Mouse (Mus musculus) right cerebral cortex, postnatal 25 days (tissue): ENCODE results near the gene Tbata.

Experiments
- DNase-seq: peaks from one replicate; pipeline ENCODE4 v3.0.0; 2022

Tbata gene

GRCm38 (mm10) chr10:61167333-61168096 lies 4.2 kb upstream of the Tbata start:
- no peak for DNase-seq

GRCm38 (mm10) chr10:61168393-61168792 lies 3.4 kb upstream of the Tbata start:
- no peak for DNase-seq

DNA sequence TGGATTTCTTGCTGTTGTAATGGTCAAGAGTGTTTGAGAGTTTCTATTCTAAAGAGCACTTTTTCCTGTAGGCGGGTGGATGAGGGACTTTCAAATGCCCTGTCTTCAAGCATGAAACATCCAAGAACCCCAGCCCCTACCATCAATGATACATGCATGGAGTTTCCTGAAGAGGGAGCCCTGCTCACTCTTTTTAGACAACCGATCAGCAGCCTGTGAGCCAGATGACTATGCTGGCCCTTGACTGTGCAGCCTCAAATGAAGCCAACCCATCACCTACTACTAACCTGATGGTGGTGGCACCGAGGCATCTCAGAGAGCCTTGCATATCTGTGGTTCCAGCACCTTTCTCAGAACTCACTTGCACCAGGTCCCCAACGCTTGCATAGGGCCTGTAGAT lies 742 bp downstream of the Tbata start:
- no peak for DNase-seq

GRCm38 (mm10) chr10:61174711-61175441 lies 3.1 kb downstream of the Tbata start:
- DNase-seq: no peak

DNA sequence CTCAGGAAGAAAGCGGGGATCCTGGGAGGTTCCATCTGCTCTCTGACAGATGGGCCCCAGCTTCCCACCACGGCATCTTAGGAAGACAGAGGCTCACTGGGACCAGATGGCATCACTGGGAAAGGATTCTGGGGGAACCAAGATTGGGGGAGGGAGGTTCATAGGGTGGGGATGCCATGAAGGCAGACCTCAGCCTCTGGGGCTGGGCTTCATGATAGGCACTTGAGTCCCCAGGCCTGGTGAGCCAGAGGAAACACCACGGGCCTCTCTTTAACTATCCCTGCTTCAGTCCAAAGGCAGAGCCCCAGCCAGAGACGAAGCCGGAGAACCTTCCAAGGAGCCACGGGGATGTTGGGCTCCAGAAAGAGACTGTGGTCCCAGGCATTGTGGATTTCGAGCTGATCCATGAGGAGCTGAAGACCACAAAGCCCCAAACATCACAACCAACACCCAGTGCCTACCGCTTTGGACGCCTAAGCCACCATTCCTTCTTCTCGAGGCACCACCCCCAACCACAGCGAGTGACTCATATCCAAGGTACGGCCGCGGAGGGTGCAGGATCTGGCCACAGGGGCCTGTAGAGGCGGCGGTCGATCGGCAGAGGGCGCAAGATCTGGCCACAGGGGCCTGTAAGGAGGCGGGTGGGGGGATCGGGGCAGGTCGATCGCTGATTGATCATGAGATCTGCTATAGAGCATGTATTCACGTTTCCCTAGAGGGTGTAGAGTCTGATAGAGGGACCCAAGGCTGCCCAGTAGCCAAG lies 3.9 kb downstream of the Tbata start:
- DNase-seq: peak; percentile 33

- no peak for DNase-seq
Observed at GRCm38 (mm10) chr10:61176221-61176790, 4.6 kb downstream of the Tbata start.

- DNase-seq: no peak
Observed at GRCm38 (mm10) chr10:61177751-61178150, 6.0 kb downstream of the Tbata start.

GRCm38 (mm10) chr10:61178687-61179086 lies 6.9 kb downstream of the Tbata start:
- no peak for DNase-seq

- DNase-seq: no peak
Observed at GRCm38 (mm10) chr10:61179927-61180326, 8.2 kb downstream of the Tbata start.

DNA sequence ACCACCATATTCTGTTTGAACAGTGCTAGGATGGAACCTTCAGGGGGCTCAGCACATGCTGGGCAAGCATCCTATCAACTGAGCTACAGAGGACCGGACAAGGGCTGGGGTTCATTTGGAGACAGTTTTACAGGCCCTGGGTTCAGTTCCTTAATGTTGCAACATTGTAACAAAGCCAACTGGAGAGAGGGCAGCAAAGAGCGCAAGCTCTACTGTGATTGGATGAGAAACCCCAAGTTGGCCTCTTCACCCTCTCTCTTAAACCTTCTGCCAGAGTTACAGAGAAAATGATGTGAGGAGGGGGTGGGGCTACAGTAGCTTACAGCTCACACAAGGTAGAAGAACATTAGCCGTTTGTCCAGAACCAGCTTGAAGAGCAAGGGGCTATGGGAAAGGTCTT lies 15.2 kb downstream of the Tbata start:
- DNase-seq: no peak

DNA sequence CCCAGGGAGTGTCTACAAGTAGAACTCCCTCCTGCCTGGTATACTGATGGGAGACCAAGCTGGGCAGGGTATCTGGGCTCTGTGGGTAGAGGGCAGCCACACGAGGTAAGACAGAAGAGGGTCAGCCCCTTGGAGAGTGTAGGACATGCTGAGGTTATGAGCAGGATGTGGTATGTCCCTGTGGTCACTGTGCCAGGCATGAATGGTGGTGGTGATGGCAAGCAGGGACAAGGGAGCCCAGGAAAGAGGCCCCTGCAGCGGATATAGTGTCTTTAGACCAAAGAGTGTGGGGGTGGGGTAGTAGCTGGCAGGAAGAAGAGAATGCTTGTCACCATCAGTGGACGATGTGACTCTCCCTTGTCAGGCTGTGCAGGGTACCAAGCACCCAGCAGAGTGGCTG lies 16.3 kb downstream of the Tbata start:
- no peak for DNase-seq

- no peak for DNase-seq
Observed at GRCm38 (mm10) chr10:61194611-61195010, 22.9 kb downstream of the Tbata start.

DNA sequence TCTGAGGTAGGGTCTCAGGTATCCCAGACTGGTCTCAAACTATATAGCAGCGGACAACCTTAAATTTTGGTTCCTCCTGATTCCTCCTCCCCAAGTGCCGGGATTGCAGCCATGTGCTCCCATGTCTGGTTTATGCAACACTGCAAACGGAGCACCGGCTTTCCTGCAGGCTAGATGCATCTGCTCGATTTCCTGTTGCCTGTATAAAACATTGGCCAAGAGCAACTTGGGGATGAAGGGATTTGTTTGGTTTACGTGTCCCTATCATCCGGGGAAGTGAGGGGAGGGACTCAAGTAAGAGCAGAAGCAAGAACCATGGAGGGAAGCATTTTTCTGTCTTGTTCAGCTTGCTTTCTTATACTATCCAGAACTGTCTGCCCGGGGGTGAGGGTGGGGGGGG lies 23.5 kb downstream of the Tbata start:
- DNase-seq: no peak

DNA sequence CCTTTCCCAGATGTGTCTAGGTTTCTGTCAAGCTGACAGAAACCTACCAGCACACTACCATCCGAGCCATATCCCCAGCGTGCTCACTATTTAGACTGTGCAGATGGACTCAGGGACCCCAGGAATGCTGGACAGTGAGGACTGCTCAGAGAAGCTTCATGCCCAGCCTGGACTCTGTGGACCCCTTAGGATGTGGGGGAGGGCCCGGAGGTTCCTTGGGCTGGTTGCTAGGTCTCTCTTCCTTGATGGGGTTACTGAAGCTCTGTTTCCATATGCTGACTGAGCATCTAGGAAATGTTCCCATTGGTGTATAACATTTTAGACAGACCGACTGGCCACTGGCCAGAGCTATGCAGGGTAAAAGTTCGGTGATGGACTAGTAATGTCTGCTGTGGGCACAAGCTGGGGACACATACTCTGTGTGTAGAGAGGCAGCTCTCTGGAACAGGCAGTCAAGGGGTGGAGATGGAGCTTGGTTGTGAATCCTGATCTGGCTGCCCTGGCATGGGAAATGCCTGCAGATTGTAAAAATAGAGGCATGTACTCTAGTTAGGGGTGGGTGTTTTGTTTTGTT lies 24.1 kb downstream of the Tbata start:
- DNase-seq: no peak

- peak; percentile 52 for DNase-seq
Observed at GRCm38 (mm10) chr10:61199566-61200213, 27.9 kb downstream of the Tbata start.

GRCm38 (mm10) chr10:61200232-61200820 lies 28.6 kb downstream of the Tbata start:
- no peak for DNase-seq

DNA sequence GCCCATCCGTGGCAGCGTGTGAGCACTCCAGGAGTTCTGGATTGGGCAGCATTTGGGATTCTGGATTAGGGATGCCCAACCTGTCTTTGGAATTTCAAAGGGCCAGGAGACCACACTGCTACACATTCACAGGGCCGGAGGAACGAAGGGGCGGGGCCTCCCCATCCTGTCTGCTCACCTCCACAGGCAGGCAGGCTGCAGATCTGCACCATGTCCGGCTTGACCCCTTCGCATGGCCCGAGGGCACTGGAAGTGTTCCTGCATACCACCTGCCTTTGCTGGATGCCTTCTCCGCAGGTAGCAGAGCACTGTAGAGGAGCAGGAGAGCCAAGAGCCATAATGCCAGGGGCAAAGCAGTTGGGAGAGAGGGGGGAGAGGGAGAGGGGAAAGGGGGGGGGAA lies 29.2 kb downstream of the Tbata start:
- DNase-seq: no peak

DNA sequence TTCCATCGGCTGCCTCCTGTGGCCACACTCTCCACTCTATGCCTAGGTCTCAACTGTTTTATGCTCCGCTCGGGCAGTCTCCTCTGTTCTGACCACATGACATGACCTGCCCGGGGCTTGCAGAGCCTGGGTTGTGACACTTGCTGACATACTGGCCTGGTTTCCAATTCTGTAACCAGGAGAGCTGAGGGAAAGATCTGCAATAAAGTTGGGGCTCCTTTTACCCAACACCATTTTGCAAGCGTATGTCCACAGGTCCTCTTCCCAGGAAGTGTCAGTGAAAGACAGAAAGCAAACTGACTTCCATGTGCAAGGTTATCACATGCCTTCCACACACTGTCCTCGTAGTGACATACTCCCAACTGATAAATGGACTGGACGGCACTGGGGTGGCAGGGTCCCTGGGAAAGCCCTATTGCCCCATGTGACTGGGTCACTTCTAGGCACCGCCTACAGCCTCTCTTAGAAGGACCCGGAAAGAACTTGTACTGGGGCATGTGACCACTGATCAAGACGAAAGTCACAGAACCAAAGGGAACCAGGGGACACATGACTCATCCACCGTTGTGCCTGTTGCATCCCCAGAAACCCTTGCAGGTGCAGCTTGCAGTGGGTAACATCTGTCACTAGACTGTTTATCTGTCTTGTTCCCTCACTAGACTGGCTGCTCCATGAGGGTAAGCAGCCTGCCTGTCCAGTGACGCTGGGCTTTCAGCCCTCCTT lies 30.0 kb downstream of the Tbata start:
- DNase-seq: no peak

- DNase-seq: no peak
Observed at GRCm38 (mm10) chr10:61203930-61204329, 32.2 kb downstream of the Tbata start.

DNA sequence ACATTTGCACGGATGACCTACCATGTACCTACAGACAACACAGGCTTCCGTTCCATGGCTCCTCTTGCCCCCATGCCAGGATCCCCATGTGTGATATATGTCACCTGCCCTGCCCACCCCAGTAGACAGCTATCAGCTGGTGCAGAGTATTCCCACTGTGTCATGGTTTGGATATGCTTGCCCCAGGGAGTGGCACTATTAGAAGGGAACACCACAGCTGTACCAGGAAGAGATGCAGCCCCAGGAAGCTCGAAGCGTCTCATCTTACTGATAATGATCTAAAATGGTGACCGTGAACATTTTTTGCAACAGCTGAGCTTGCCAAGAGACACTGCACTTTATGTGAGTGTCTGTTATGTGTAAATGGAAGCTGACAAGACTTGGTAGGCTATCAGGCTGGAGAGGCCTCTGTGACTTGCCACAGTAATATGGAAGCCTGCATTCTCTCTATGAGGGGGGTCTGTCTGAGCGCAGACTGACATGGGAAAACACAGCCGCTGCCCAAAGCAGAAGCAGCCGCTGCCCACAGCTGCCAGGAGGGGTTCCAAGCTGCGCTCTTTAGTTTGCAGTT lies 36.4 kb downstream of the Tbata start:
- no peak for DNase-seq

DNA sequence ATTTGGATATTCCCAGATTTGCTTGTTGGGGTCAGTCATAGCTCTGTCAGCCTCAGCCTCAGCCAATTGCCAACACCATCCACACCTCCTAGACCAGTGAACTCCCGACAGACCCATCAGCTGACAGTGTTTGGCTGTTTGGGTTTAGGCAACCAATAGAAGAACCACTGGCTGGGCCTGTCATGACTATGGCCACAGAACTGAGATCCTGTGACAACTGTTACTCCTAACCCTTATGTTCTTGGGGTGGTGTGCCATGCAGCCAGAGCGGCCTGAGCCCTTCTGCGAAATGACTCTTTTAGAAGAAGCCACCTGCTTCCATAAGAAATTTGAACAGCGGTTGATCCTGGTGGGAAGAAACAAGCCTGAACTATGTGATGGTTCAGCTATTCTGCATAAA lies 39.4 kb downstream of the Tbata start:
- DNase-seq: no peak
